Mouse (Mus musculus) testis, adult 2 months (tissue): Measurements from ENCODE around the gene Itpr2.

Experiments
- CTCF ChIP-seq: fragments of 200-500 bp; IDR thresholded peaks from 2 replicates; pipeline ENCODE4 v1.5.1; 2012; ENCODE audit warnings: low read depth, mild to moderate bottlenecking, inconsistent platforms, low read length, moderate library complexity; ENCODE audit not compliant: control insufficient read depth, insufficient read depth, insufficient replicate concordance
- POLR2A ChIP-seq: fragments of 200-500 bp; IDR thresholded peaks from 2 replicates; pipeline ENCODE4 v1.6.1; 2012; ENCODE audit warnings: low read depth, mild to moderate bottlenecking, inconsistent platforms, low read length, moderate library complexity; ENCODE audit not compliant: control insufficient read depth

- TF ChIP-seq POLR2A (no peak), CTCF (no peak)
Observed at GRCm38 (mm10) chr6:146420718-146421117, 81.3 kb downstream of the Itpr2 start.
